Mouse (Mus musculus) embryo, embryonic 11 days (tissue): ENCODE results near the gene Prim2.

Source experiments
- DNase-seq: peaks from one replicate; pipeline ENCODE4 v3.0.0-alpha.2; 2015

The Prim2 gene

GRCm38 (mm10) chr1:33669708-33670141, at the start of gene Prim2:
Gene Prim2 (minus strand): TSS chr1:33669795.
- DNase-seq = peak; percentile 94

GRCm38 (mm10) chr1:33717636-33718035, 48.0 kb upstream of the Prim2 start:
- DNase-seq = no peak

- peak; percentile 76 for DNase-seq
Observed at GRCm38 (mm10) chr1:33714796-33715195, 45.2 kb upstream of the Prim2 start.

GRCm38 (mm10) chr1:33712026-33712425, 42.4 kb upstream of the Prim2 start:
- no peak for DNase-seq

- DNase-seq = no peak
Observed at GRCm38 (mm10) chr1:33709615-33710014, 40.0 kb upstream of the Prim2 start.

GRCm38 (mm10) chr1:33701244-33701643, 31.6 kb upstream of the Prim2 start:
- DNase-seq = no peak

GRCm38 (mm10) chr1:33696016-33696415, 26.4 kb upstream of the Prim2 start:
- no peak for DNase-seq

GRCm38 (mm10) chr1:33693893-33694292, 24.3 kb upstream of the Prim2 start:
- no peak for DNase-seq

- DNase-seq = no peak
Observed at GRCm38 (mm10) chr1:33690087-33690448, 20.5 kb upstream of the Prim2 start.

GRCm38 (mm10) chr1:33689446-33690086, 20.0 kb upstream of the Prim2 start:
- no peak for DNase-seq

- DNase-seq = peak; percentile 11
Observed at GRCm38 (mm10) chr1:33688810-33689209, 19.2 kb upstream of the Prim2 start.

GRCm38 (mm10) chr1:33684459-33684858, 14.9 kb upstream of the Prim2 start:
- peak; percentile 32 for DNase-seq

- no peak for DNase-seq
Observed at GRCm38 (mm10) chr1:33680890-33681289, 11.3 kb upstream of the Prim2 start.

GRCm38 (mm10) chr1:33680435-33680834, 10.8 kb upstream of the Prim2 start:
- no peak for DNase-seq

GRCm38 (mm10) chr1:33673158-33673960, 3.8 kb upstream of the Prim2 start:
- DNase-seq = no peak

- DNase-seq = peak; percentile 72
Observed at GRCm38 (mm10) chr1:33672514-33672913, 2.9 kb upstream of the Prim2 start.

- DNase-seq = no peak
Observed at GRCm38 (mm10) chr1:33672083-33672482, 2.5 kb upstream of the Prim2 start.

GRCm38 (mm10) chr1:33671441-33671840, 1.8 kb upstream of the Prim2 start:
- DNase-seq = no peak

GRCm38 (mm10) chr1:33670164-33670616, 595 bp upstream of the Prim2 start:
- peak; percentile 89 for DNase-seq

GRCm38 (mm10) chr1:33663605-33664117, 5.9 kb downstream of the Prim2 start:
- no peak for DNase-seq

GRCm38 (mm10) chr1:33663163-33663562, 6.4 kb downstream of the Prim2 start:
- peak; percentile 41 for DNase-seq

- DNase-seq = no peak
Observed at GRCm38 (mm10) chr1:33658302-33658701, 11.3 kb downstream of the Prim2 start.

- DNase-seq = no peak
Observed at GRCm38 (mm10) chr1:33657574-33658149, 11.9 kb downstream of the Prim2 start.

- DNase-seq = no peak
Observed at GRCm38 (mm10) chr1:33650875-33651274, 18.7 kb downstream of the Prim2 start.
